Mouse (Mus musculus): ENCODE measurements around the gene Rsbn1l.
"Not testable (repeated sequence)": the region's sequence is repeated elsewhere in the genome, so short reads cannot be mapped to it uniquely, and the experiment has no call there.

The Rsbn1l gene

DNA sequence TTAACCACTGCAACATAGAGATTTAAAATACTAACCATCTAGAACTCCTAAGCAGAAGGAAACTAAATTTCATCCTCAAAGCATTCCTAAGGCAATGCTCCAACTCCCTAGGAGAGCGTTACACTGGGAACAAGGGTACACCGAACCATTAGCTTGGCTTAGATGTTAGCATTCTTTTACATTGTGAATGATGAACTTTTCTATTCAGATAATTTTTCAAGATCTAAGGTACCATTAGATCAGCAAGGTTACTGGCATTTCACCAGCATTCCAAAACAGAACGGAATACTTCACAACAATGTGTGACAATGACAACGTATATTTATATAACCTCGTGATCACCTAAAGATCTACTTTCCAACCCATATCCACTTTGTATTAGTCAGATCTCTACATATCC is 6.1 kb downstream of the Rsbn1l start:
- no peak for DNase-seq (ENCODE audit: low spot score)

DNA sequence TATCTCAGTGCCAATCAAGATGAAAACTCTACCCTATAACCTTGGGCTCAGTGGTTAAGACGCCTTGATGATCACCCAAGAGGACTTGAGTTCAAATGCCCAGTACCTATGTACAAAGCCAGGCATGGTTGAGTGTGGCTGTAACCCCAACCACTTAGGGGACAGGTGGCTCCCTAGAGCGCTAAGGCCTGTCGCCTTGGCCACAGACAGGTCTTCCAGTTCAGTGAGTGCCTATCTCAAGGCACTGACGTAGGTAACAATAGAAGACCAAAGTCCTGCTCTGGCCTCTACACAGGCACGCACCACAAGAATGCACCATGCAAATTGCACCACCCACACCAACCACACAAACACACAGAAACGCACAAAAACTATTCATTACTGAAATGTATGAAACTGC is 9.3 kb downstream of the Rsbn1l start:
- no peak for DNase-seq (ENCODE audit: low spot score)

DNA sequence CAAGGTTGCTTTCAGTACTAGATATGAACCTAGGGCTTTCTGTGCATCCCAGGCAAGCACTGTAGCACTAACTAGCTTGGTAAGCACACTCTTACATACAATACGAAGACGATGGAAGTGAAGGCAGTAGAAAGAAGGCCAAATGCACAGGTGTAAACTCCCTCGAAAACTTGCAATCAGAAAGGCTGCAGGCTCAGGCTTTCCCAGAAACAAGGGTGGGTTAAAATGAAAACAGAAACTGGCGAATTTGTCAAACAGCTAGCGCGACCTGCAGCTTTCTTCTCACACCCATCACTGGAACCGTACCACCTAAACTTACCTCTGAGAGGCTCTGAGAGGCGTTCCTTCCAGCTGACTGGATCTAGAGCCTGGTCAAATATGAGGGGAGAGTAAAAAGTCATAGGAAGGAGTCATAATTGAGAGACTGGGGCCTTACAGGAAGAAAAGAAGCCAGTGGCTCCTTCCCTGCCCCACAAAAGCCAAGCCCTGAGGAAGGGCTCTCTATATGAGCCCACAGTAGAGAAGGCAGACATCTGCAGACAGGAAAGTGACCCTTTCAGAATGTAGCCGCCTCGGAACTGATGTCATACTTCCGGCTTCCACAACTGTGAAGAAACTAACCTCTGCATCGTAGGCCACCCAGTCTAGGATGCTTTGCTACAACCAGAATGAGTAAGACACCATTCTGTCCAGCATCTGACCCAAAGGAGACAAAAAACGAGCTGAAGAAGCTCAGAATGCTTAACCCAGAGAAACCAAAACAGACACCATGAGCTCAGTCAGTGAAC is 11.0 kb downstream of the Rsbn1l start:
- no peak for DNase-seq (ENCODE audit: low spot score)

DNA sequence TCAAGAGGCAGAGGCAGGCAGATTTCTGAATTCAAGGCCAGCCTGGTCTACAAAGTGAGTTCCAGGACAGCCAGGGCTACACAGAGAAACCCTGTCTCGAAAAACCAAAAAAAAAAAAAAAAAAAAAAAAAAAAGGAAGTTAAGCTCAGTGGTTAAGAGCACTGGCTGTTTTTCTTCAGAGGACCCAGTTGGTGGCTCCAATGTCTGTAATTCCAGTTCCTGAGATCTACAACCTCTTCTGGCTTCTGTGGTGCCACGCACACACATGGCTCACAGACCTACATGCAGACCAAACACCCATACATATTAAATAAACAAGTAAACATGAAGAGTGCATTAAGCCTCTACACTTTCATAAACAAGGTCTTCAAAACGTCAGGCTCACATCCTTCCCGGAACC is 12.4 kb downstream of the Rsbn1l start:
- DNase-seq (ENCODE audit: low spot score): not testable (repeated sequence)

DNA sequence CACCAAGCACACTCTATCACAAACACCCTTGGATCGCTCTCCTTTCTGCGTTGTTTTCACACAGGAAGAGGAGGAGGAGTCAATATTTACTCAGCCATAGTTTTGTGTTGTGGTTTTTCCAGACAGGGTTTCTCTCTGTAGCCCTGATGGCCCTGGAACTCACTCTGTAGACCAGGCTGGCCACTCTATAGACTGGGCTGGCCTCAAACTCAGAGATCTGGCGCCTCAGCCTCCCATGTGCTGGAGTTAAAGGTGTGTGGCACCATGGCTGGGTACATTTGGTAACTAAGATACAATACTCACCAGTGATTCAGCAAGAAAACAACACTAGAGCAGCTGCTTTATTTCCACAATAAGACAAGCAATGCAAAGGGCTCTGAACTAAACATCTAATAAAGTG is 13.7 kb downstream of the Rsbn1l start:
- DNase-seq (ENCODE audit: low spot score): no peak

DNA sequence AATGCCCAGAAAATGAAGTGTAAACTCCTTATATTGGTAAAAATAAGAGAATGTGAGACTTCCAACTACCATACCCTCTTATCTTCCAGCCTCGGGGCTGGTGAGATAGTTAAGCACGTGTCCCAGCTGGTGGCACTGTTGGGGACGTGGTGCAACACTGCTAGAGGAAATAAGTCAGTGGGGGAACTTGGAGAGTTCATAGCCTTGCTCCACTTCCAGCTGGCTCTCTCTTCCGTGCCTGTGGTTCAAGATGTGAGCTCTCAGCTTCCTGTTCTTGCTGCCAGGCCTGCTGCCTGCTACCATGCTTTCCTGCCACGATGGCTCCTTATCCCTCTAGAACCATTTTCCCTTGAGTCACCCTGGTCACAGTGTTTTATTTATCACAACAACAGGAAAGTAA is 15.0 kb downstream of the Rsbn1l start:
- no peak for DNase-seq (ENCODE audit: low spot score)

DNA sequence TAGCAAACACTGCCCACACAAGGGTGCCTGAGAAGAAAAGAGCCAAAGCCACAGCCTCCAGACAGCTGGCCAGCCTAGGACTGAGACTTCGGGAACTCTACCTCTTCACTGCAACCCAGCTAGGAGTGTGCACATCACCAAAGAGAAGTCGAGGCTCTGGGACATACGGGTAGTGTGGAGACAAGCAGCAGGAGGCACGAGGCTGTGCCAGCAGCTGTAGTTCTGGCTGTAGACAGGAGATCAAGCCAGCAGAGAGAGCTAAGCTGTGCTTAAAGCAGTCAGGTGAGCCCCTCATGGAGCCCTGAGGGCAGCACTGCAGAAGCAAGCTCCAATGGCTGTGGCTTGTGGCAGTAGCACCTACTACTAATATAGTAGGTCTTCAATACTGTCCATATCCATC is 15.5 kb downstream of the Rsbn1l start:
- no peak for DNase-seq (ENCODE audit: low spot score)

DNA sequence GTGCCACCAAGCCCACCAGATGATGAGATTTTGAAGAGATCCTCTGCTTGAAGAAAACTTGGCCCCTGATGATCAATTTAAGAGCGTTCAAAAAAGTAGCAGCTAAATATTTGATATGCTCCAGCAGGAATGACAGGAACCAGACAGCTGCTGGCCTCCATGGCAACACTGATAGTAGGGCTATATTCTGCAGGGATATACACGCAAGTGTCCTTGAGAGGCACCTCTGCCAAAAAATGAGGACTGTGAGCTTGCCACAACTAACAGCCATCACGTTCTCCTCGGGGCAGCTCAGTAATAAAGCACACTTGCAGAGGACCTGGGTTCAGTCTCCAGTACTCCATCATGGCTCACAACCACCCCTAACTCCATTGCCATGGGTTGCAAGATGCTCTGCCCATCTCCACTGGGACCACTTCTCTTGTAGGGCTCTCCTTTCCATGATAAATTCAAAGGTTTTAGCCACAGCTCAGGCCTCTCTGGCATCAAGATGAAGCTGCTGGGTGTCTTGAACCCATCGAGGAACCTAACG is 16.1 kb downstream of the Rsbn1l start:
- no peak for DNase-seq (ENCODE audit: low spot score)

DNA sequence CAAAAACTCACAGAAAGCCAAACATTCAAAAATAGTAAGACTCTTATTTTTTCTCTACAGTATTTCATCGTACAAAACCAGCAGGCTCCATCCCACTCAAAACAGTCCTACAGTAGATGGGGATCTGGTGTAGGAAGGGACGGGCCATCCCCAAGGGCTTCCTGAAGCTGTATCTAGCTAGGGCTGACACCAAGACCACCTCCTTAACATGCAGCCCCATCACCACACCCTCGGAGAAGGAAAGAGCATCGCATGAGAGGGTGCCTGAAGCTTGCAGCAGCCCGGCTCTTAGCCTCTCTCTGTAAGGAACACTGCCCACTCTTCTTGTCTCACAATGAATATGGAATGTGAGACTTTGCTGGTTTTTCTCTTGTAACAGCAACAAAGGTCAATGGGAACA is 17.7 kb downstream of the Rsbn1l start:
- no peak for DNase-seq (ENCODE audit: low spot score)

DNA sequence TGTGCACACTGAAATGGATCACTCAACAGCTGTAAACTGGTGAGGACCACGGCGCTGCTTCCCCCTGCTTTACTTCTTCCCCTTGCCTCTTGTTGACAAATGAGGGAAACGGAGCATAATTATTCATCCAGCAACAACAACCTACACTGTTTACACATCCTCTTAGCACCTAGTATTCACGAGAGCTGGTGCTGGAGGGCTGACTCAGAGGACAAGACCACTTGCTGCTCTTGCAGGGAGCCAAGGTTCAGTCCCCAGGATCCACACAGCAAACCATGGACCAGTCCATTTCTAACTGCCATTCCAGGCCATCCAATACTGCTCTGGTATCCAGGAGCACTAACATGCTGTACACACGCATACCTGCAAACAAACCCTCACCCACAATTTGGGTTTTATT is 20.3 kb downstream of the Rsbn1l start:
- DNase-seq (ENCODE audit: low spot score): no peak

DNA sequence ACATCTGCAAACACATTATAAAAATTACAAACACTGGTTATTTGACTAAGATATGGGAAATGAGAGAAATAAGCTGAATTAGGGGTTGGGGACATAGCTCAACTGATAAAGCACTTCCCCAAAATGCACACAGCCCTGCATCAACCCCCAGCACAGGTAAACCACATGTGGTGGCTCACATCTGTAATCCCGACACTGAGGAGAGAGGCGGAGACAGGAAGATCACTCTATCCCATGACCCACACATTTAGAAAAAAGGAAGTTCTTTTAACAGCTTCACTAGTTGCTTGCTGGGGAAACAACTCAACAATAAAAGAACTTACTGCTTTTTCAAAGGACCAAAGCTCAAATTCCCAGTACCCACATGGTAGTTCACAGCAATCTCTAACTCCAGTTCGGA is 23.6 kb downstream of the Rsbn1l start:
- DNase-seq (ENCODE audit: low spot score): no peak

DNA sequence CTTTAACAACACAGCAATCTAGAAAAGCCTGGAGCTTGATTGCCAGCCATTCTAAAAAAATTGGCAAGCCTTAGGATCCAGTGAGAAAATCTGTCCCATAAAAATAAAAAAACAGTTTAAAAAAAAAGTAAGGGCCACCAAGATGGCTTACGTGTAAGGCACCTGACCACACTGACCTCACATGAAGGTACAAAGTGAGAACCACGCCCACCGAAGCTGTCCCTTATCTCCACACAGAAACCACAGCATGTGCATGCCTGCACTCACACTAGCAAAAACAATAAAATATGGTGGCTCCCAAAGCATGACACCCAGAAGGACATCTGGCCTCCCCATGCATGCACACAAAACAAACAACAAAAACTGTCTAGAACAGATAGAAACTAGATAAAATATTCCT is 24.9 kb downstream of the Rsbn1l start:
- no peak for DNase-seq (ENCODE audit: low spot score)

DNA sequence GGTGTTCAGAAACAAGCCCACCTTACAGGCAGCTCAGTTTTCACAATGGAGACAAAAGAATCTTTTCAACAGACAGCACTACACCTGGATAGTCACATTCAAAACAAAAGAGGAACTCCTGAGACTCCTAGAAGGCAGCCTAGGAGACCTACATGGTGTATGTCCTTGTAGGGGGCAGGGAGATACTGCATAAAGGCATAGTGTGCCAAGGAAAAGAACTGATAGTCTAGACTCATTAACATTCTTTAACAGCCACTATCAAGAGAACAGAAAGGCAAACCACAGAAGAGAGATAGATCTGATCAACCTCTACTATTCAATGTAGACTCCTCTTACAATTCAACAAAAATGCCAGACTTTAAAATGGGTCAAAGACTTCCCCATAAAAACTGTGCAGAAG is 25.8 kb downstream of the Rsbn1l start:
- no peak for DNase-seq (ENCODE audit: low spot score)

DNA sequence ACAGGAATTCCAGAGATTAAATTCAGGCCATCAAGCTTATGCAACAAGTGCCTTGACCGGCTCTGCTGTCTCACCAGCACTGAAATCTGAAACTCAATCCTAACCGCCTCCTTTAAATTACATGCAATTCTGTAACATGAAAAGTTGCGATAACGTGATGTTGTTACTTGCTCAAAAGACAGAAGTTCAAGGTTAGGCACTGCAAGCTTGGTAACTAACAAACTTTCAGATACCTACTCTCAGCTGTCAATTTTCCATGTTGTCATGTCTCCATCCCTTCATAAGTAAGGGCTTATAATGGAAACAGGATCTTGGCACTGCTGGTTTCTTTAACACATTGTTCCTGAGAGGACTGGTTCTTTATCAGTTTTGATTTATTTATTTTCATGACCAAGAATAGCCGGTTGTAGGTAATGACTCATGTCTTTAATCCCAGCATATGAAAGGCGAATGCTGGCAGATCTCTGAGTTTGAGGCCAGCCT is 26.5 kb downstream of the Rsbn1l start:
- no peak for DNase-seq (ENCODE audit: low spot score)

DNA sequence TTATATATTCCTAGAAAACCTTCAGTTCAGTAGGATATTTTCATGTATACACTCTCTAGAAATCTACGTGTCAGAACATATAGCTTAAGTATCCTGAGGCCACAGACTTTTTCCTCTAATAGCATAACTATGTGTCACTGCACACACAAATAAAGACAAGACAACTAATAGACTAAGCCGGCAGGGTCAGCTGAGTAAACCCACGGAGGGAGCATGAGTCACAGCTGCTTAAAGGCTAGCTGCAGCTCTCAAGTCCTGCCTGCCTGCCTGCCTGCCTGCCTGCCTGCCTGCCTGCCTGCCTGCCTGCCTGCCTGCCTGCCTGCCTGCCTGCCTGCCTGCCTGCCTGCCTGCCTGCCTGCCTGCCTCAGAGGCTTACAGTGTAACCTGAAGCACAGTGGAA is 30.7 kb downstream of the Rsbn1l start:
- no peak for DNase-seq (ENCODE audit: low spot score)

DNA sequence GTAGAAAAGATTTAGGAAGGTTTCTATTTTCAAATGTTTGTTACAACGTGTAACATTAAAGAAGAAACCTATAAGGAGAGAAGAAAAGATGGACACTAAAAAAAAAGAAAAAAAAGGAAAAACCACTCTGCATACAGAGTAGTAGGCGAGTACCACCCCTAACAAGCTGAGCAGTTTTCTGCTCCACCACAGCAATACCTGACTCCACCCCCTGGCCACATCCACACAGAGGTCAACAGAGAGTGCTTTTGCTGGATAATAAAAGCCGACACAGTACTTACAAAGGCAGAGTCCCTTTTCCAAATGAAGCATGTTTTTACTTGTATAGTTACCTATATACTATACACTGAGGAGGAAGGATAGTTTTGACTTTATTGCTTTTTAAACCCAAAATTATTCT is 31.6 kb downstream of the Rsbn1l start:
- DNase-seq (ENCODE audit: low spot score): no peak

DNA sequence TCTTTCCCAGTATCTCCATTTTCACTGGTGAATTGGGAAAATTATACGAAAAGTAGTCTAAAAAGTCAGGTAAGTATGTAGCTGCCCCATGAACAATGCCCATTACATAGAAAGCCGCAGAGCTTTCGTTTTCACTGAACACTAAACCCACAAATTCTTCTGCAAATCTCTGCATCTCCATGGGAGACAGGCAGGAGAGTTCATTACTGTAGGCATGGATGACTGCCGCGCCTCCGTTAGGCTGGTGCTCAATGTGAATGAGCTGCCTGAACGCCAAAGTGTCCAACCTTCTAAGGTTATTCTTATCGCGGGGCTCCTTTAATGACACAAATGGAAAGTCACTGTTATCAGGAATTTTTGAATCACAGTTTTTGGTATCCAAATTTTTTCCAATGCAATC is 36.6 kb downstream of the Rsbn1l start:
- DNase-seq (ENCODE audit: low spot score): no peak

DNA sequence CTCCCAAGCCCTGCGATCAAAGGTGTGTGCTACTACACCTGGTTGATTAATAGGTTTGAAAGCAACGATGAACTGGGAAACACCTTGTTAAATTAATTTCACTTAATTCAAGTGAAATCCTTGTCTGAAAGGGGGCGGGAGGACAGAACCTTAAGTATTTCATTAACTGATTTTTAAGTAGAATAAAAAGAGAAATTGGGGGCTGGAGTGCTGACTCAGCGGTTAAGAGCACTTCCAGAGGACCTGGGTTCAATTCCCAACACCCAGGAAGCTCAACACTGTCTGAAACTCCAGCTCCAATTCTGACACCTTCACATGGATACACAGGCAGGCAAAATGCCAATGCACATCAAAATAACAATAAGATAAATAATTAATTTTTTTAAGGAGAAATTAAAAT is 37.2 kb downstream of the Rsbn1l start:
- no peak for DNase-seq (ENCODE audit: low spot score)

DNA sequence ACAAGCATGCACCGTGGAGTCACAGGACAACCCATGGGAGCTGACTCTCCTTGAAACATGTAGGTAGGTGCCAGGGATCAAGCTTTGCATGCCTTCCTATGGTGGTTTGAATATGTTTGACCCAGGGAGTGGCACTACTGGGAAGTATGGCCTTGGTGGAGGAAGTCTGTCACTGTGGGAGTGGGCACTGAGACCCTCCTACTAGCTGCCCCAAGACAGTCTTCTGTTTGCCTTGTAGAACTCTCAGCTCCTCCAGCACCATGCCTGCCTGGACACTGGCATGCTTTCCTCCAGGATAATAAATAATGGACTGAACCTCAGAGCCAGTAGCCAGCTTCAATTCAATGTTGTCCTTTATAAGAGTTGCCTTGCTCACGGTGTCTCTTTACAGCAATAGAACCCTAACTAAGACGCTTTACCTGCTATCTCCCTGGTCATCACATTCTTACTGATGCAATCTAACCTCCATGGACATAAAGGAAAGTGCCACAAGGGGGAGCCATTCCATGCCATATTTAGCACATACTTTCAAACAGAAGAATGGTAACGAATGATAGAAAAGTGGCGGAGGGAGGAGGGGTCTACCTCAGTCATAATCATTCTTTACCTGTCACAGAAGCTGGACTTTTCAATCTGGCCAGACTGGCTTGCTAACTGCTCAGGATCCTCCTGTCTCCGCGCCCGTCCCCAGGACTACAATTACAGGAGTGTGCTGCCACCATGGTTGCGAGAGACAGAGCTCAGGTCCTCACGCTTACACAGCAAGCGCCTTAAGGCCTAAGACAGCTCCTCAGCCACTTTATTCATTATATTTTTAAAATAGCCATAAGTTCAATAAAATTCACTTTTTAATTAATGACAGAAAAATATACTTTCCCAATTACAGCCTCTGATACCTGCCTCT is 42.6 kb downstream of the Rsbn1l start:
- DNase-seq (ENCODE audit: low spot score): no peak

DNA sequence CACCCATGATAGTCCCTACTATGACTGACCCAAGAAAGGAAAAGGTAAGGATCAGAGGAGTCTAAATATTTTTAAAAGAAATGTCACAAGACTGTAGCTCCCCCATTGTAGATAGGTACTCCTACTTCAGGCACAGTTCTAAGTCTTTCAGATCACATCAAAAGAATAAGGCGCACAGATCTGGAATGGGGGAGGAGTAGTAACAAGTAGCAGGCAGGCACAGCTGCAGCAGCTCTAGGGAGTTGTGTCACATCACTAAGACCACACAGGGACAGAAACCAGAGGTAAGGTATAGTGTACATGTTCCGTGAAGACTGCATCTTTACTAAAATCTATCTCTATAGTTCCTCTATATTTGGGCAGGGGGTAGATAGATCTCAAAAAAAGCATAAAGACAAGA is 44.5 kb downstream of the Rsbn1l start:
- DNase-seq (ENCODE audit: low spot score): no peak

DNA sequence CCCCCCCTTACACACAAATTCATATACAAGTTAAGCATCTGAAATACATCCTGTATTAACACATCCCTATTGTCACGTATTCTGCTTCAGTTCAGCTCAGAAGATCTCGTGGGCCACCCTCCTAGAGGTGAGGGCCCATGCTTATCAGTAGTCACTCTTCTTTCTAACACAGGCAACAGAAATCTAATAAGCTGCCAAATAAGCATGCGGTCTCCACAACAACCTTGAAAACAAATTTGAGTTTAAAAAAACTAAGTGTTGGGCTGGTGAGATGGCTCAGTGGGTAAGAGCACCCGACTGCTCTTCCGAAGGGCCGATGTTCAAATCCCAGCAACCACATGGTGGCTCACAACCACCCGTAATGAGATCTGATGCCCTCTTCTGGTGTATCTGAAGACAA is 50.0 kb downstream of the Rsbn1l start:
- DNase-seq (ENCODE audit: low spot score): no peak

DNA sequence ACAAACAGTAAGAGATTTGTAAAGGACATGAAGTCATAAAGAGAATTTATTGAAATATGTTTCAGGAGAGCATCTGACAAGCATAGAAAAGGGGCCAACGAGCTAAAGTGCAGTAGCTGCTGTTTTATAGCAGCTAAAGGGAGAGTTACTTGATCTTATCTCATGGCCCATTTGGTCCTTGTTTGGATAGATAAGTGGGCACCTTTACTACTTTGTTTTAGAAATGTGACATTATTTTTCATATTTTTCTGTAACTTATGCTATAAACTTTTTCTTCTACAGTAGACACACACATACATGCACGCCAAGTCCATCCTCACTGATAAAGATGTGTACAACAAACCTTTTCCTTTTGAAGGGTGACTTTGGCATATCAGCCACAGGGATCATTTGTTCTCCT is 50.8 kb downstream of the Rsbn1l start:
- no peak for DNase-seq (ENCODE audit: low spot score)

DNA sequence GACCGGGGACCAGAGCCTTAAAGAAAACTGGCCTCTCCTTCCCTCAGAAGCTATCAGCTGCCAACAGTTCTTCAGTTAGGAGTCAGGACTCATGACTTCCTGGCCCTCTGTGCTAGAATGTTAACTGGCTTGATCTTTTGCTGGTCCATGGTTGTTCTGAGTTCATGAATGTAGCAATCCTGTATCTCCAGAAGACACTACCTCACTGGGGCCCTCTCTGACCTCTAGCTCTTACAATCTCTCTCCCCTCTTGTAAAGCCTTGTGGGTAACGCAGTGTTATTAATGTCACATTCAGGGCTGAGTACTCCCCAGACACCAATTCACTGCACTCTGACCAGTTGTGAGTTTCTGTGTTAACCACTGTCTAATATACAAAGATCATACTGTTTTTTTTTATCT is 51.6 kb downstream of the Rsbn1l start:
- no peak for DNase-seq (ENCODE audit: low spot score)
